Mouse (Mus musculus) midbrain, embryonic 14.5 days (tissue): Measurements from ENCODE around the gene Ankrd34c. TPM values are rescaled to one million over a fixed set of nuclear protein-coding genes. Genes with fewer than 3 reads are reported as not detected.

Experiments used
- ATAC-seq: fragments of 200-750 bp; cut with Nextera tagmentation; 2 replicates; pipeline ENCODE4 v1.8.0; 2017; ENCODE audit warnings: moderate number of reproducible peaks, moderate library complexity; ENCODE audit not compliant: low FRiP score, low TSS enrichment
- DNase-seq: peaks from one replicate; pipeline ENCODE4 v3.0.0-alpha.2; 2015
- H3K27ac ChIP-seq: fragments of 300-500 bp; sonication (generic); replicated peaks from 2 replicates; pipeline ENCODE4 v1.5.1; 2014; ENCODE audit warnings: mild to moderate bottlenecking, low read depth, low read length, moderate library complexity
- H3K27me3 ChIP-seq: fragments of 300-500 bp; sonication (generic); 2 replicates; pipeline ENCODE4 v1.6.1; 2014; ENCODE audit warnings: low read length, control low read depth, mixed read lengths; ENCODE audit not compliant: control insufficient read depth, insufficient read depth
- H3K36me3 ChIP-seq: fragments of 300-500 bp; sonication (generic); 2 replicates; pipeline ENCODE4 v1.6.1; 2014; ENCODE audit warnings: low read length, control low read depth; ENCODE audit not compliant: control insufficient read depth, insufficient read depth
- H3K4me1 ChIP-seq: fragments of 300-500 bp; sonication (generic); 2 replicates; pipeline ENCODE4 v1.6.1; 2014; ENCODE audit warnings: mild to moderate bottlenecking, antibody characterized with exemption, low read length, control low read depth; ENCODE audit not compliant: control insufficient read depth, insufficient read depth
- H3K4me2 ChIP-seq: fragments of 300-500 bp; sonication (generic); 2 replicates; pipeline ENCODE4 v1.6.1; 2014; ENCODE audit warnings: mild to moderate bottlenecking, low read length, moderate library complexity
- H3K4me3 ChIP-seq: fragments of 300-500 bp; sonication (generic); replicated peaks from 2 replicates; pipeline ENCODE4 v1.5.1; 2014; ENCODE audit warnings: low read depth, low read length
- H3K9ac ChIP-seq: fragments of 300-500 bp; sonication (generic); replicated peaks from 2 replicates; pipeline ENCODE4 v1.6.1; 2014; ENCODE audit warnings: mild to moderate bottlenecking, low read length, moderate library complexity
- H3K9me3 ChIP-seq: fragments of 300-500 bp; sonication (generic); 2 replicates; pipeline ENCODE4 v1.6.1; 2016; ENCODE audit warnings: low read length, control low read depth, mixed read lengths; ENCODE audit not compliant: control insufficient read depth
- WGBS: fragments of 180-500 bp; shearing (Covaris S2); extraction: QIAGEN DNeasy Blood & Tissue Kit; methylation state at CpG from one replicate; pipeline ENCODE4 v1.1.7; 2014; 5-methylcytosine and 5-hydroxymethylcytosine counted together
- polyA plus RNA-seq: library from polyadenylated mRNA; unstranded; fragments of >200 nt; fragmentation: Nextera tagmentation; extraction: Ambion mirVana; gene quantifications from 2 replicates; pipeline ENCODE4 v1.2.1, GENCODE M21; 2014

The Ankrd34c gene
- polyA plus RNA-seq: 0.05 TPM in 2 replicates

GRCm38 (mm10) chr9:89738295-89738694, at the start of gene Ankrd34c:
Ankrd34c (minus strand) TSS chr9:89738475.
- ATAC-seq: 0 out of 2 replicates have a peak, but pooled peaks have one; percentile 43

GRCm38 (mm10) chr9:89787532-89787931, 49.3 kb upstream of the Ankrd34c start:
- H3K27ac ChIP-seq: no peak overlapping the region
- no peaks in the 10 kb centered on the region for H3K4me1 ChIP-seq
- WGBS: 46% methylated on average over 4 of the region's 4 CpGs
- H3K4me3 ChIP-seq: no peak overlapping the region
- H3K4me2 ChIP-seq: no peak overlapping the region
- no peak overlapping the region for H3K9ac ChIP-seq
- DNase-seq (peak; percentile 25), ATAC-seq (no peak; the same call in 1 of the 2 replicates)
- H3K36me3 ChIP-seq: no peaks in the 10 kb centered on the region
- H3K9me3 ChIP-seq: no peaks in the 10 kb centered on the region
- no peaks in the 10 kb centered on the region for H3K27me3 ChIP-seq

More at GRCm38 (mm10) chr9:89738295-89738694, at the start of gene Ankrd34c:
- H3K27me3 ChIP-seq: peaks cover 10% of the 10 kb centered on the region; the same call in 1 of the 2 replicates
- no peak within 1 kb of the TSS for H3K27ac ChIP-seq
- DNase-seq: peak; percentile 42
- peak within 1 kb of the TSS; percentile 48 for H3K4me2 ChIP-seq
- WGBS: 3% methylated on average over 8 of the region's 8 CpGs
- peaks cover 4% of the 10 kb centered on the region; the same call in 1 of the 2 replicates for H3K4me1 ChIP-seq
- H3K4me3 ChIP-seq: peak within 1 kb of the TSS; percentile 22
- peak within 1 kb of the TSS; percentile 16; the same call in 1 of the 2 replicates for H3K9ac ChIP-seq
- H3K36me3 ChIP-seq: no peaks in the 10 kb centered on the region
- H3K9me3 ChIP-seq: no peaks in the 10 kb centered on the region

- Histone ChIP-seq H3K27me3 (no peaks in the 10 kb centered on the region), H3K4me1 (no peaks in the 10 kb centered on the region), H3K4me3 (no peak overlapping the region), H3K4me2 (no peak overlapping the region), H3K27ac (no peak overlapping the region), H3K9me3 (no peaks in the 10 kb centered on the region), H3K36me3 (no peaks in the 10 kb centered on the region), H3K9ac (no peak overlapping the region)
- DNase-seq (no peak), ATAC-seq (no peak)
Measured at GRCm38 (mm10) chr9:89781395-89781927, 43.2 kb upstream of the Ankrd34c start.

GRCm38 (mm10) chr9:89779237-89779636, 41.0 kb upstream of the Ankrd34c start:
- ATAC-seq (no peak), DNase-seq (no peak)
- no peak overlapping the region for H3K27ac ChIP-seq
- no peaks in the 10 kb centered on the region for H3K4me1 ChIP-seq
- no peak overlapping the region for H3K9ac ChIP-seq
- WGBS: 98% methylated on average over 1 of the region's 1 CpGs
- no peak overlapping the region for H3K4me2 ChIP-seq
- no peaks in the 10 kb centered on the region for H3K36me3 ChIP-seq
- no peaks in the 10 kb centered on the region for H3K27me3 ChIP-seq
- H3K4me3 ChIP-seq: no peak overlapping the region
- H3K9me3 ChIP-seq: no peaks in the 10 kb centered on the region

GRCm38 (mm10) chr9:89771153-89771552, 32.9 kb upstream of the Ankrd34c start:
- no peak overlapping the region for H3K9ac ChIP-seq
- DNase-seq (no peak), ATAC-seq (no peak)
- WGBS: 46% methylated on average over 1 of the region's 1 CpGs
- H3K27me3 ChIP-seq: no peaks in the 10 kb centered on the region
- H3K36me3 ChIP-seq: no peaks in the 10 kb centered on the region
- no peak overlapping the region for H3K27ac ChIP-seq
- H3K4me3 ChIP-seq: no peak overlapping the region
- H3K4me2 ChIP-seq: no peak overlapping the region
- no peaks in the 10 kb centered on the region for H3K9me3 ChIP-seq
- H3K4me1 ChIP-seq: no peaks in the 10 kb centered on the region

GRCm38 (mm10) chr9:89762017-89762416, 23.7 kb upstream of the Ankrd34c start:
- DNase-seq (no peak), ATAC-seq (no peak)
- H3K4me3 ChIP-seq: no peak overlapping the region
- H3K36me3 ChIP-seq: no peaks in the 10 kb centered on the region
- WGBS: 23% methylated on average over 1 of the region's 1 CpGs
- H3K27me3 ChIP-seq: no peaks in the 10 kb centered on the region
- no peaks in the 10 kb centered on the region for H3K9me3 ChIP-seq
- H3K9ac ChIP-seq: no peak overlapping the region
- no peaks in the 10 kb centered on the region for H3K4me1 ChIP-seq
- H3K4me2 ChIP-seq: no peak overlapping the region
- no peak overlapping the region for H3K27ac ChIP-seq

GRCm38 (mm10) chr9:89758569-89758968, 20.3 kb upstream of the Ankrd34c start:
- H3K36me3 ChIP-seq: no peaks in the 10 kb centered on the region
- no peak overlapping the region for H3K27ac ChIP-seq
- DNase-seq (no peak), ATAC-seq (no peak)
- no peaks in the 10 kb centered on the region for H3K27me3 ChIP-seq
- no peak overlapping the region for H3K4me2 ChIP-seq
- H3K9ac ChIP-seq: no peak overlapping the region
- no peaks in the 10 kb centered on the region for H3K9me3 ChIP-seq
- WGBS: 95% methylated on average over 1 of the region's 1 CpGs
- no peak overlapping the region for H3K4me3 ChIP-seq
- H3K4me1 ChIP-seq: no peaks in the 10 kb centered on the region

- no peak overlapping the region for H3K9ac ChIP-seq
- H3K9me3 ChIP-seq: no peaks in the 10 kb centered on the region
- DNase-seq: no peak
- H3K4me2 ChIP-seq: no peak overlapping the region
- no peak overlapping the region for H3K27ac ChIP-seq
- WGBS: 82% methylated on average over 1 of the region's 1 CpGs
- H3K36me3 ChIP-seq: no peaks in the 10 kb centered on the region
- H3K27me3 ChIP-seq: no peaks in the 10 kb centered on the region
- H3K4me3 ChIP-seq: no peak overlapping the region
- H3K4me1 ChIP-seq: no peaks in the 10 kb centered on the region
- ATAC-seq: no peak
Measured at GRCm38 (mm10) chr9:89758139-89758538, 19.9 kb upstream of the Ankrd34c start.

- ATAC-seq (no peak), DNase-seq (no peak)
- H3K4me2 ChIP-seq: no peak overlapping the region
- H3K4me3 ChIP-seq: no peak overlapping the region
- no peaks in the 10 kb centered on the region for H3K27me3 ChIP-seq
- no peaks in the 10 kb centered on the region for H3K4me1 ChIP-seq
- no peaks in the 10 kb centered on the region for H3K9me3 ChIP-seq
- no peaks in the 10 kb centered on the region for H3K36me3 ChIP-seq
- 41% methylated on average over 4 of the region's 4 CpGs for WGBS
- no peak overlapping the region for H3K9ac ChIP-seq
- H3K27ac ChIP-seq: no peak overlapping the region
Measured at GRCm38 (mm10) chr9:89757571-89757970, 19.3 kb upstream of the Ankrd34c start.
